Comparison of ENCODE assay signal across 19 mouse cellular contexts in the genomic region with DNA sequence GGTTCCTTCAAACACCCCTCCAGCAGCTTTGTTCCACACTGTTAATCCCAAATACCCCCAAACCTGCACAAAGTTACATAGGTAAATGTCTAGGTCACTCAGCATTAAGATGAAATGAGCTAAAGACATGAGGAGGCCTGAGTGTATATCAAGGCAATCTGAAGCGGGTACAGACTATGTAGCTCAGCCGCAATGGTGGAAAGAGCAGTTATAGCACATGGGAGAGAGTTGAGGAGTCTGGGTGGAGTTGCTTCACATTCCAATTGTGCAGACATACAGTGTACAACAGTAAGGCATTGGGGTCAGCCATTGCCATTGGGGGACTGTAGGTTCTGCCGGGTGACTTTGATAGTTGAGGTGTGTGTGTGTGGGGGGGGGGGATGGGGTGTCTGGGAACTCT.
"Had no signal": no experiment of that assay in that cellular context is flagged by ENCODE, and none has a peak within 500 bp of the region (broad histone marks: within the 10 kb centered on the region; RNA-seq: fewer than 3 reads in every experiment).

No protein-coding gene starts in this region.

- H3K27me3 ChIP-seq: midbrain, embryonic 15.5 days; neural tube, embryonic 12.5 days; stomach, embryonic 15.5 days had no signal

- H3K9me3 ChIP-seq: midbrain, embryonic 10.5 days; midbrain, embryonic 15.5 days; neural tube, embryonic 12.5 days; stomach, embryonic 15.5 days had no signal

- H3K4me2 ChIP-seq: lung, embryonic 14.5 days; midbrain, embryonic 15.5 days; neural tube, embryonic 12.5 days; stomach, embryonic 15.5 days had no signal

- H3K9ac ChIP-seq: liver, embryonic 14.5 days; lung, embryonic 14.5 days; midbrain, embryonic 15.5 days; neural tube, embryonic 12.5 days; stomach, embryonic 15.5 days had no signal

- H3K4me1 ChIP-seq: midbrain, embryonic 10.5 days; midbrain, embryonic 15.5 days; stomach, embryonic 15.5 days had no signal

- ATAC-seq: midbrain, embryonic 15.5 days had no signal

- H3K27ac ChIP-seq: liver, embryonic 14.5 days; midbrain, embryonic 10.5 days; midbrain, embryonic 15.5 days; neural tube, embryonic 12.5 days; stomach, embryonic 15.5 days; stomach, postnatal 0 days had no signal

- DNase-seq: lung, adult 18-20 months; lung, embryonic 14.5 days; lung, postnatal 10 days; lung, postnatal 4 days; retina, postnatal 1 day; right cerebral cortex, adult 18-20 months; right cerebral cortex, postnatal 25 days; right cerebral cortex, postnatal 4 days; spleen, adult 18-20 months; thymus, adult 2 months; thymus, postnatal 25 days; thymus, postnatal 4 days had no signal

- H3K4me3 ChIP-seq: midbrain, embryonic 10.5 days; midbrain, embryonic 15.5 days; myocyte; neural tube, embryonic 12.5 days; stomach, embryonic 15.5 days had no signal
